Mouse (Mus musculus): ENCODE results near the gene Dnaic2.

The Dnaic2 gene

GRCm38 (mm10) chr11:114702311-114702995, 24.8 kb upstream of the Dnaic2 start:
- no peak for DNase-seq (ENCODE audit: low spot score)

- no peak for DNase-seq (ENCODE audit: low spot score)
These were observed 24.2 kb upstream of the Dnaic2 start for GRCm38 (mm10) chr11:114702996-114703361.

GRCm38 (mm10) chr11:114704071-114704913, 22.9 kb upstream of the Dnaic2 start:
- no peak for DNase-seq (ENCODE audit: low spot score)

GRCm38 (mm10) chr11:114706358-114706757, 20.9 kb upstream of the Dnaic2 start:
- no peak for DNase-seq (ENCODE audit: low spot score)

GRCm38 (mm10) chr11:114711393-114711792, 15.8 kb upstream of the Dnaic2 start:
- no peak for DNase-seq (ENCODE audit: low spot score)

- no peak for DNase-seq (ENCODE audit: low spot score)
These were observed 15.3 kb upstream of the Dnaic2 start for GRCm38 (mm10) chr11:114711861-114712260.

- DNase-seq (ENCODE audit: low spot score), result no peak
These were observed 12.7 kb upstream of the Dnaic2 start for GRCm38 (mm10) chr11:114714526-114714925.

- no peak for DNase-seq (ENCODE audit: low spot score)
These were observed 11.7 kb upstream of the Dnaic2 start for GRCm38 (mm10) chr11:114715531-114715930.

GRCm38 (mm10) chr11:114720535-114720934, 6.7 kb upstream of the Dnaic2 start:
- DNase-seq (ENCODE audit: low spot score), result no peak

- no peak for DNase-seq (ENCODE audit: low spot score)
These were observed 4.8 kb upstream of the Dnaic2 start for GRCm38 (mm10) chr11:114722438-114722837.

- DNase-seq (ENCODE audit: low spot score), result no peak
These were observed 4.2 kb upstream of the Dnaic2 start for GRCm38 (mm10) chr11:114723030-114723429.

GRCm38 (mm10) chr11:114724787-114725590, 2.2 kb upstream of the Dnaic2 start:
- DNase-seq (ENCODE audit: low spot score), result no peak

GRCm38 (mm10) chr11:114727826-114728186, 598 bp downstream of the Dnaic2 start:
- no peak for DNase-seq (ENCODE audit: low spot score)

- DNase-seq (ENCODE audit: low spot score), result no peak
These were observed 1.1 kb downstream of the Dnaic2 start for GRCm38 (mm10) chr11:114728333-114728732.

GRCm38 (mm10) chr11:114729832-114730363, 2.7 kb downstream of the Dnaic2 start:
- no peak for DNase-seq (ENCODE audit: low spot score)

GRCm38 (mm10) chr11:114731711-114732110, 4.5 kb downstream of the Dnaic2 start:
- DNase-seq (ENCODE audit: low spot score), result no peak

- no peak for DNase-seq (ENCODE audit: low spot score)
These were observed 5.7 kb downstream of the Dnaic2 start for GRCm38 (mm10) chr11:114732890-114733289.

GRCm38 (mm10) chr11:114736111-114736510, 8.9 kb downstream of the Dnaic2 start:
- DNase-seq (ENCODE audit: low spot score), result no peak

GRCm38 (mm10) chr11:114736913-114737624, 9.9 kb downstream of the Dnaic2 start:
- DNase-seq (ENCODE audit: low spot score), result no peak

GRCm38 (mm10) chr11:114740598-114740997, 13.4 kb downstream of the Dnaic2 start:
- no peak for DNase-seq (ENCODE audit: low spot score)

- no peak for DNase-seq (ENCODE audit: low spot score)
These were observed 14.2 kb downstream of the Dnaic2 start for GRCm38 (mm10) chr11:114741451-114741850.

- peak; percentile 77 for DNase-seq (ENCODE audit: low spot score)
These were observed 17.9 kb downstream of the Dnaic2 start for GRCm38 (mm10) chr11:114745134-114745533.
